Mouse (Mus musculus): Measurements from ENCODE around the gene Slc13a2. TPM values are rescaled to one million over a fixed set of nuclear protein-coding genes. Genes with fewer than 3 reads are reported as not detected.

Gene Slc13a2
- not detected for polyA plus RNA-seq (2017; shearing (Covaris generic))

GRCm38 (mm10) chr11:78422055-78422819 lies at the start of gene Slc13a2:
TSS of gene Slc13a2 (minus strand) at chr11:78422217.

DNA sequence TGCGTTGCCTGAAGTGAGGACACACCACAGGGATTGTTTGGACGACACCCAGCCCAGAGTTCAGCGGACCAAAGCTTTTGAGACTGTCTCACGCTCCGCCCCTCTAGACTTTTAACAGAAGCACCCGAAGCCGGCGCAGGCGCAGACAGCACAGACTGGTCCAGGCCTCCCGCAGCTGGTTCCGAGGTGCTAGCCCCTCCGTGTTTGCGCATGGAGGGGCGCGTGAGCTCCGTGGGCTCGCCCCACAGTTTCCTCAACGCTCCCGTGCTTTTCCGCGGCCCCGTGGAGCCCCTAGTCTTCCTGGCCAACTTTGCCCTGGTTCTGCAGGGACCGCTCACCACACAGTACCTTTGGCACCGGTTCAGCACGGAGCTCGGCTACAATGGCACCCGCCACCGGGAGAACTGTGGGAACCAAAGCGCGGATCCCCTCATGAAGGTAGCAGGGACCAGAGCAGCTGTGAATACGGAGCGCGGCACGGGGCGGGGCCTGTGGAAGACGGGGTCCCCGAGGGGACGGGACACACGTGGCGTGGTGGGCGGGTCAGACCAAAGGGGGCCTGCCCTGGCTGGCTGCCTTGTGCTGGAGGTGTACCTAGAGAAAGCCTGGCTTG lies 43.7 kb upstream of the Slc13a2 start, which contains the start of gene Slc46a1:
TSS of gene Slc46a1 (plus strand) at position 130 of the 613 bp plus-strand sequence.

GRCm38 (mm10) chr11:78386508-78387043 lies 35.4 kb downstream of the Slc13a2 start, which contains the start of gene Foxn1:
TSS of gene Foxn1 (minus strand) at chr11:78386558.

Other genes with a start within 250 kb of the Slc13a2 start
- 15.1 TPM for gene Nek8, start 245.5 kb downstream of the Slc13a2 start, polyA plus RNA-seq (2017; shearing (Covaris generic))
- 2.5 TPM for gene Tlcd1, start 245.5 kb downstream of the Slc13a2 start, polyA plus RNA-seq (2017; shearing (Covaris generic))
- gene Rpl23a, start 238.6 kb downstream of the Slc13a2 start, polyA plus RNA-seq (2017; shearing (Covaris generic)) = 2,044 TPM
- not detected for gene Rab34, start 233.8 kb downstream of the Slc13a2 start, polyA plus RNA-seq (2017; shearing (Covaris generic))
- gene Proca1, start 228.8 kb downstream of the Slc13a2 start, polyA plus RNA-seq (2017; shearing (Covaris generic)) = not detected
- 84.4 TPM for gene Sdf2, start 176.5 kb downstream of the Slc13a2 start, polyA plus RNA-seq (2017; shearing (Covaris generic))
- gene Supt6, start 176.2 kb downstream of the Slc13a2 start, polyA plus RNA-seq (2017; shearing (Covaris generic)) = 51.6 TPM
- 82.8 TPM for gene 2610507B11Rik, start 160.5 kb downstream of the Slc13a2 start, polyA plus RNA-seq (2017; shearing (Covaris generic))
- gene BC030499, start 131.4 kb downstream of the Slc13a2 start, polyA plus RNA-seq (2017; shearing (Covaris generic)) = 0.30 TPM
- 1.2 TPM for gene Spag5, start 120.7 kb downstream of the Slc13a2 start, polyA plus RNA-seq (2017; shearing (Covaris generic))
- gene Aldoc, start 99.2 kb downstream of the Slc13a2 start, polyA plus RNA-seq (2017; shearing (Covaris generic)) = 4.4 TPM
- gene Pigs, start 93.8 kb downstream of the Slc13a2 start, polyA plus RNA-seq (2017; shearing (Covaris generic)) = 73.4 TPM
- 11.7 TPM for gene Unc119, start 78.7 kb downstream of the Slc13a2 start, polyA plus RNA-seq (2017; shearing (Covaris generic))
- gene Foxn1, start 35.7 kb downstream of the Slc13a2 start, polyA plus RNA-seq (2017; shearing (Covaris generic)) = not detected
- 0.53 TPM for gene Slc46a1, start 43.5 kb upstream of the Slc13a2 start, polyA plus RNA-seq (2017; shearing (Covaris generic))
- gene Sarm1, start 75.5 kb upstream of the Slc13a2 start, polyA plus RNA-seq (2017; shearing (Covaris generic)) = 2.0 TPM
- not detected for gene Vtn, start 76.9 kb upstream of the Slc13a2 start, polyA plus RNA-seq (2017; shearing (Covaris generic))
- gene Sebox, start 81.2 kb upstream of the Slc13a2 start, polyA plus RNA-seq (2017; shearing (Covaris generic)) = not detected
- gene Tmem199, start 90.0 kb upstream of the Slc13a2 start, polyA plus RNA-seq (2017; shearing (Covaris generic)) = 16.0 TPM
- 40.7 TPM for gene Poldip2, start 90.0 kb upstream of the Slc13a2 start, polyA plus RNA-seq (2017; shearing (Covaris generic))
- 16.0 TPM for gene Tnfaip1, start 114.1 kb upstream of the Slc13a2 start, polyA plus RNA-seq (2017; shearing (Covaris generic))
- gene Ift20, start 114.1 kb upstream of the Slc13a2 start, polyA plus RNA-seq (2017; shearing (Covaris generic)) = 55.2 TPM
- gene Tmem97, start 128.6 kb upstream of the Slc13a2 start, polyA plus RNA-seq (2017; shearing (Covaris generic)) = 11.9 TPM